Mouse (Mus musculus) cerebellum, adult 9-11 months (tissue): ENCODE measurements around the gene Gm20388.
A peak's percentile ranks its signal among the peaks of the same experiment; 100 is the strongest.

Experiments used
- DNase-seq: peaks from one replicate; pipeline ENCODE4 v3.0.0; 2022

Gene Gm20388

GRCm38 (mm10) chr8:120049949-120050348, 139.3 kb downstream of the Gm20388 start:
- DNase-seq, result no peak

GRCm38 (mm10) chr8:120050376-120050775, 139.7 kb downstream of the Gm20388 start:
- peak; percentile 59 for DNase-seq

- no peak for DNase-seq
These were observed 140.4 kb downstream of the Gm20388 start for GRCm38 (mm10) chr8:120051006-120051405.

- DNase-seq, result no peak
These were observed 141.3 kb downstream of the Gm20388 start for GRCm38 (mm10) chr8:120051908-120052307.

- DNase-seq, result no peak
These were observed 141.7 kb downstream of the Gm20388 start for GRCm38 (mm10) chr8:120052318-120052717.

- no peak for DNase-seq
These were observed 144.2 kb downstream of the Gm20388 start for GRCm38 (mm10) chr8:120054833-120055232.

GRCm38 (mm10) chr8:120057078-120057477, 146.4 kb downstream of the Gm20388 start:
- no peak for DNase-seq

GRCm38 (mm10) chr8:120062742-120063141, 152.1 kb downstream of the Gm20388 start:
- DNase-seq, result peak; percentile 56

- no peak for DNase-seq
These were observed 152.7 kb downstream of the Gm20388 start for GRCm38 (mm10) chr8:120063326-120063725.

GRCm38 (mm10) chr8:120065611-120066010, 155.0 kb downstream of the Gm20388 start:
- DNase-seq, result no peak

GRCm38 (mm10) chr8:120066226-120066625, 155.6 kb downstream of the Gm20388 start:
- no peak for DNase-seq

GRCm38 (mm10) chr8:120067936-120068668, 157.5 kb downstream of the Gm20388 start:
- DNase-seq, result peak; percentile 82

- DNase-seq, result peak; percentile 85
These were observed 161.0 kb downstream of the Gm20388 start for GRCm38 (mm10) chr8:120071684-120072083.

GRCm38 (mm10) chr8:120072259-120072658, 161.6 kb downstream of the Gm20388 start:
- peak; percentile 85 for DNase-seq

- DNase-seq, result peak; percentile 48
These were observed 162.2 kb downstream of the Gm20388 start for GRCm38 (mm10) chr8:120072827-120073226.

- no peak for DNase-seq
These were observed 163.9 kb downstream of the Gm20388 start for GRCm38 (mm10) chr8:120074516-120074915.

GRCm38 (mm10) chr8:120075347-120075746, 164.7 kb downstream of the Gm20388 start:
- DNase-seq, result no peak

- peak; percentile 69 for DNase-seq
These were observed 167.4 kb downstream of the Gm20388 start for GRCm38 (mm10) chr8:120078080-120078479.

- DNase-seq, result no peak
These were observed 168.7 kb downstream of the Gm20388 start for GRCm38 (mm10) chr8:120079361-120079760.

GRCm38 (mm10) chr8:120083261-120083660, 172.6 kb downstream of the Gm20388 start:
- DNase-seq, result peak; percentile 63

GRCm38 (mm10) chr8:120084783-120085182, 174.1 kb downstream of the Gm20388 start:
- DNase-seq, result no peak

- DNase-seq, result no peak
These were observed 178.9 kb downstream of the Gm20388 start for GRCm38 (mm10) chr8:120089511-120089910.

GRCm38 (mm10) chr8:120091032-120091431, 180.4 kb downstream of the Gm20388 start:
- DNase-seq, result peak; percentile 81

GRCm38 (mm10) chr8:120093103-120093502, 182.5 kb downstream of the Gm20388 start:
- no peak for DNase-seq

GRCm38 (mm10) chr8:120094801-120095200, 184.2 kb downstream of the Gm20388 start:
- DNase-seq, result no peak
